Mouse (Mus musculus): Measurements from ENCODE around the gene Anks1.
A peak's percentile ranks its signal among the peaks of the same experiment; 100 is the strongest.

The Anks1 gene

GRCm38 (mm10) chr17:27908888-27909621 is at the start of gene Anks1:
TSS of gene Anks1 (plus strand) at chr17:27909306.
- DNase-seq, result peak; percentile 79 to 88

DNA sequence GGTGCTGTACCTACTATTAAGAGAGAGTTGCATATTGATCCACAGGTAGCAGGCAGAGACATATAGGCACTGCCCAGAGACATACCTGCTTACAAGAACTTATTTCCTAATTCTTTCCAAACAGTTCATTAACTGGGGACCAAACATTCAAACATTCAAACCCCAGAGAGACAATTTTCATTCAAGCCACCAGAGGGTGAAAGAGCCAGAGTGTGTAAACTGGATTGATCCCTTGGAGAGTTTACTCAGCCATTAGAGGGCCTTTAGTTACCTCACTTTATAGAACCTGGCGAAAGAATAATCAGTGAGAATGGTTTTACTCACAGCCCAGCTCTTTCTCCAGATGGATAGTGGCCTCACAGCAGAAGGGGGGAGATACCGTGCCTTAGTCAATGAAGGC is 43.6 kb upstream of the Anks1 start:
- no peak for DNase-seq

- no peak for DNase-seq
These were observed 42.4 kb upstream of the Anks1 start for GRCm38 (mm10) chr17:27866737-27867136.

DNA sequence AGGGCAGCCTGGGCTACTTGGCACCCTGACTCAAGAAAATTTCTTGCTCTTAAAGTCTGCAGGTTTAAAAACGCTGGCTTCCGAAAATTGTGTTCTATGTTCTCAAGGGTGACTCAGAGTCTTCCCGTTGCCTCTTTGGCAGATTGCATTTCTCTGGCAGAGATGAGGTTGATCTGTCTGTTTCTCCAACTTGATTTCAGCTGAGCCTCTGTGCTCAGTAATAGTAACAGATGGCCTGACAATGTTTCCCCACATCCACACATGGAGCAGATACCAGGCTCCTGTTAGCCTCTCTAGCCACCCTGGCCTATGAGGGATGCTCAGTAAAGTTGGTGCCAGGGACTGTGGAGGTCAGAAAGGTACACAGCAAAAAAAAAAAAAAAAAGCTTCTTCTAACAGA is 37.3 kb upstream of the Anks1 start:
- DNase-seq, result no peak

DNA sequence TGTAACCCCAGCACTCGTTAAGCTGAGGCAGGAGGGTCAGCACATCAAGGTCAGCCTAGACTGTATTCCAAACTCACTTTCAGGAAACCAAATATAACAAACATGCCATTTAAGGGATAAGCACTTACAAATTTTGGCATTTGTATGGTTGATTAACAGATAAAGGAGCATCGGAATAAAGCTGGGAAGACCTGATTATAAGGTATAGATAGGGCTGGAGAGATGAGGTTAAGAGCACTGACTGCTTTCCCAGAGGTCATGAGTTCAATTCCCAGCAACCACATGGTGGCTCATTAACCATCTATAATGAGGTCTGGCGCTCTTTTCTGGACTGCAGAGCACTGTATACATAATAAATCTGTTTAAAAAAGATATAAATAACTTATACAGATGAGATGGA is 35.5 kb upstream of the Anks1 start:
- no peak for DNase-seq

DNA sequence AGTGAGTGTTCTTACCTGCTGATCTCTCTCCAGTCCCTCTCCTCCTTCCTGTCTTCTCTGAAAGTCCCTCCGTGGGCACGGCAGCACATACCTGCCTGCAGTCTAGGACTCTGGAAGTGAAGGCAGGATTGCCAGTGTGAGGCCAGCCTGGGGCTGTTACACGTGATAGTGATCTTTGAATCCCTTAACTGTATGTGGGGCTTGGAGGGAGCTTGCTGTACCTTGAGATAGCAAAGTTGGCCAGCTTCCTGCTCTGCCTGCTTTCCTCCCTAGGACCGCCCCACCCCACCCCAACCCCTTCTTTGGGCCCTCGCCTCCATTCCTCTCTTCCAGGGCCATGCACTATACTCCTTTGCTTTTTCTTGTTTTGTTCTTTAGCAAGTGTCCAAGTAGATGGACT is 34.6 kb upstream of the Anks1 start:
- DNase-seq, result no peak

- no peak for DNase-seq
These were observed 27.6 kb upstream of the Anks1 start for GRCm38 (mm10) chr17:27881518-27881917.

DNA sequence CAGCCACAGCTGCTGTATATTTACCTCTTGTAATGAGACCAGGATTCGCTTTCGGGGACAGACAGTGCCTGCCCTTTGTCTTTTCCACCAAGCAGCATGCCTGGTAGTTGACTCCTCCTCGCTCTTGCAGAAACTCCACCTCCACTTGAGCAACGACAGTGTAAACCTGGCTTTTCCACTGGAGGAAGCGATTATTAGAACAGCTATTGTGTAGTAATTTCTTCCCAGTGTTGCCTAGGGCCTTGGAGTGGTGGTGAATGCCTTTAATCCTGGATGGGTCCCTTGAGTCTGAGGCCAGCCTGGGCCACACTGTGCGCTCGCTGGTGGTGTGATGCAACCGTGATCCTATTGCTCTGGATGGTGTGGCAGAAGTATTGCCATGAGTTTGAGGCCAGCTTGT is 26.0 kb upstream of the Anks1 start:
- DNase-seq, result no peak

GRCm38 (mm10) chr17:27883994-27884393 is 25.1 kb upstream of the Anks1 start:
- no peak for DNase-seq

- DNase-seq, result no peak
These were observed 22.5 kb upstream of the Anks1 start for GRCm38 (mm10) chr17:27886499-27887210.

DNA sequence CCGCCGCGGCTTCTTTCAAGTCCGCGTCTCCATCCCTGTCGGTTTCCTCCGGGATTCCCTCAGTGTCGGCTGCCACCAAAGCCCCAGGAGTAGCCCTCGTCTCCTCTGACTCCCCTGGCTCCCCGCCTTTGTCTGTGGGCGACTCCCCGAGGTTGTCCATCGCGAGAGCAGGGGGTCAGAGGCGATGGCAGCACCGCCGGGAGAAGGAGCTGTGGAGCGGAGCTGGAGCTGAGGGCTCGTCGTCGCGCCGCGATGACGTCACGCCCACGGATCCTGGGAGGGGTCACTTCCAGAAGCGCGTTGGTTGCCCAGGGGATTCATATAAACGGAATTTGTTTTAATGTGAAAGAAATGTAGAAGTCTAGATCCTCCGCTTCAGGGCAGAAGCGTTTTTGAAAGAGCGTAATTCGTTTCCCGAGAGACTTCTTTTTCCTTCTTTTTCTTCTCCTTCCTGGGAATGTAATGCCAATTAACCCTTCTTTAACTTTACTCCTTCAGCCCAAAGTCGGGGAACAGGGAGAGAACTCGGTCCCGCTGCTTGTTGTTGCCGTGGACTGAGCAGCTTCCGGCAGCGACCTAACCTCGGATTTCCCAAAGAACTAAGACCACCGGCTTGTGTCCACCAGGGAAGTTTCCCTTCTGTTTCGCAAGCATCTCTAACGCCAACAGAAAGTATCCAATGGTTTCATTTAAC is 1.4 kb upstream of the Anks1 start:
- DNase-seq, result peak; percentile 75 to 86

DNA sequence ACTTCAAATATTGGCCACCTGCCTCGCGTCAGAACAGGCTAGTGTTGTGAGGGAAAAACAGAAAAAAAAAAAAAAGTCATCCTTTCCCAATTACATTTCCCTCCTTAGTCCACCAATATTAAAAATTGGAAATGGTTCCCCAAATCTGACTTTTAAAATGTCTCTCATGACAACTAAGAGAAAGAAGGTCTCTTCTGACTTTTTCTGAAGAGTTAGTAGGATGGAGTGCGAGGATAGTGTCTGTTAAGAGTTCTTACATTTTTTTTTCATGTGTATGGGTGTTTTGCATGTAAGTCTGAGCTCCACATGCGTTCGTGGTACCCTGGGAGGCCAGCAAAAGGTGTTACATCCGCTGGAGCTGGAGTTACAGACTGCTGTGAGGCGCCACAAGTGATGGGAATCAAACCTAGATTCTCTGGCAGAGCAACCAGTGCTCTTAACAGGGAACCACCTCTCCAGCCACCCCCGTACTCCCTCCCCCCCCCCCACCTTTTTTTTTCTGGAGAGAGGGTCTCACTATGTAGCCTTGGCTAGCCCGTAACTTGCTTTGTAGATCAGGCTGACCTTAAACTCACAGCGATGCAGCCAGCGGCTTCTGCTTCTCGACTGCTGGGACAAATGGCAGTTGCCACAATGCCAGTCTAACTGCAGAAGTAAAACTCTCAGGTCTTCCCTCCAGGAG is 759 bp upstream of the Anks1 start:
- DNase-seq, result peak in 1 of 2 experiments; percentile 15

DNA sequence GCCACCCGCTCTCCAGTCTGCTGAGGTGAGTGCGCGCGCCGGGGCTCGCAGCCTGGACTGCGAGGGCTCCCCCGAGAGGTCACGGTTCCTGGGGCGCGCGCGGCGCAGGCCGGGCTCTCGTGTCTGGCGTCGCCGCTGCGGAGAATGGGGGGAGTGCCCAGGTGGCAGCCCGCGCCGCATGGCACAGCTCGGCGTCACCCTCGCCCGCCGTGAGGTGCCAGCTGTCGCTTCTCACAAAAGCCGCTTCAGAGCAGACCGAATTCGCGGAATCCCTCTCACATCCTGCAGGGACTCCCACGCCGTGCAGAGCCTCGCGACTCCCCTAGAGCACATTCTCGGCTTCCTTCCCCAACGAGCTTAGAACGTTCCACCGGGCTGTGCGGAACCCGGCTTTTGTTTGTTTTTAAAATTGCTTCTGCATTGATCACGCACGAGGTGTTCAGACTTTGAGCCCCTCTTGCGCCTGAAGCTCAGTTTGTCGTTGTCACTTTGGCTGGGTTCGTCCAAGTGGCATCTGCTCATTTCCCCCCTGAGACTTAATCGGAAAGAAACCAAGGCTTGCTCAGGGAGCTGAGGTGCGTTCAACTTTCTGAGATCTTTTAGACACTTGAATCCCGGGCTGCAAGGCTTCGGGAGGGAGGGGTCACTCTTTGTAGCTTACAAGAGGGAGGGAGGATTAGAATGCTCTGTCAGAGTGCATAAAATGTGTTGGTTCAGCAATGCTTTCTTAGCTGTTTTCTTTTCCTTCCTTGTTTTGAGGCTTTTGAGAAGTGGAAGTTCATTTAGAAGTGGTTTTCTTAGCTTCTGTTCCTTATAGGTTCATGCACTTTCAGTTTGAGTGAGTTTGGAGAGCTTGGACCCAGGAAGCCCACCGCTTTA is 755 bp downstream of the Anks1 start, which contains the start of gene Taf11:
Gene Taf11 (minus strand): TSS at position 223 of the 879 bp plus-strand sequence.
- no peak for DNase-seq

- DNase-seq, result no peak
These were observed 2.3 kb downstream of the Anks1 start for GRCm38 (mm10) chr17:27911371-27911770.

DNA sequence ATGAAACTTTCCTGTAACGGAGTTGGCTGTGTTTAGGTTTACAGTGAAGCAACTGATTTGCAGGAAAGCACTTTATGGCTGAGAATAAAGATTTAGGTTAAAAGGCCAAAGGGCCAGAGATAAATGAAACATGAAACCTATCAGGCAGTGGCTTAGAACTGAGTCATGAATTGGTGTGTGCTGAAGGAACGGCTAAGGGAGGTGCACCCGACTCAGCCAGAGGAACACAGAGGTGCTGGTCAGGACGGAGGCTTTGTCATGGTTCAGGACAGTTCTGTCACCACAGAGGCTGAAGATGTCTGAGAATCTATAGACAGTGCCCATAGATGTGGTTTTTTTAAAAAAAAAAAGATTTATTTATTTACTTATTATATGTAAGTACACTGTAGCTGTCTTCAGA is 5.6 kb downstream of the Anks1 start:
- no peak for DNase-seq

GRCm38 (mm10) chr17:27916366-27916765 is 7.3 kb downstream of the Anks1 start:
- no peak for DNase-seq

DNA sequence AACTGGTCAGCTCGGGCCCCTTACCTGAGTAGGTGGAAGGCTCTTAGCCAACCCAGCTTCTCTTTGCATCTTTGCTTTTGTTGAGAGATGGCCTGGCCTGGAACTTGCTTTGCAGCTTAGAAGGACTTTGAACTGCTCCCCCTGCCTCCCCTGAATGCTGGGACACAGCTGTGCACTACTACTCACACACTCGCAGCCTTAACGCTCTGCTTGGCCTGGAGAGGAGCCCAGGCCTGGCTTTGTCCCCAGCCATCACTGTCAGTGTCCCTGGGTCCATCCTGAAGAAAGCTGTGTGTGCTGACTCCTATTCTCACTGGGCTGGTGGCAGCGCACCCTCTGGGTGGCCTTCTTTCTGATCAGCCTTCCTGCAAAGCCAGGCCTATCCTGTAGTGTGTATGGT is 11.6 kb downstream of the Anks1 start:
- no peak for DNase-seq

- no peak for DNase-seq
These were observed 13.1 kb downstream of the Anks1 start for GRCm38 (mm10) chr17:27922174-27922712.

DNA sequence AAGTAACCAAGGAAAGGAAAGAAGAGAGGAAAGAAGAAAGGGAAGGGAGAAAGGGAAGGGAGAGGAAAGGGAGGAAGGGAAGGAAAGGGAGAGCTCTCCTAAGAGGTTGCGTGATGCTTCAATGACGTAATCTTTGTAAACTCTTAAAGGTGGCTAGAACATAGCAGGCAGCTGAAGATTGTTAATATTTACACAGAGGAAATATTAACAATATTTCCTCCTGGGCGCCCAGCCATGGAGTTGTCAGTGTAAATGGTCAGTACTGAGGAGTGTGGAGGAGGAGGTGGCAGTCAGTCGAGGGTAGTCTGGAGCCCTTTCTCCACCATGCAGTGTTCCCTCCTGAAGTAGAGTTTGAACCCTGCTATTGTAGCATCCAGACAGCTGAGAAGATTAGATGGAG is 15.9 kb downstream of the Anks1 start:
- DNase-seq, result no peak

DNA sequence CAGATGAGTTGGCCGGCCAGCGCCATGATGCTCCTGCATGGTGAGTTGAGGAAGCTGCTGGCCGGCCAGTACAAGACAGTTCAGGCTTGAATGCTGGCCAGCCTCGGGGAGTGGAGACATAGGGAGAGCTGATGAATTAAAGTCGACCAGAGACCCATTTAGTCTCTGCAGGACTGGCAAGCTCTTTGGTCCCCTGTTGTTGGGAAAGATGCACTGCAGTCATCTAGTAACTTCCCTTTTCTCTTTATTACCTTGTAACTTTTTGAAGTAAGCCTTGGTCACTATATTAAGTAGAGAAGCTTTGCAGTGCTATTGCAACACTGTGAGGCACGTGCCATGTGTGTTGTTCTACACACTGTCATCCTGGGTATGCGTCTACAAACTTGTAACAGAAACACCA is 16.4 kb downstream of the Anks1 start:
- DNase-seq, result no peak

DNA sequence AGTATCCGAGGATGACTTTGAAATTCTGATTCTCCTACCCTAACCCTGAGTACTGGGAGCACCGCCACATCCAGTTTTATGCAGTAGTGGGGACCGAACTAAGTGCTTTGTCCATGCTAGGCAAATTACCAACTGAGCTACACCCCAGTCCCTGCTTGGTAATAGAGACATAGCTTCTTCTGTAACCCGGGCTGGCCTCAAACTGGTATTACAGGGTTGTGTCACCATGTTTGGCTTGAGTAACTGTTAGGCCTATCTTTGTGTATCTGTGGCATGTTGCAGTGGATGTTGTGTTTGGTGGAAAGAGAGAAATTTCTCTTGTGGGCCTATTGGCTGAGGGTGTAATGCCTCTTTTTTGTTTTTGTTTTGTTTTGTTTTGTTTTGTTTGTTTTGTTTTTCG is 21.2 kb downstream of the Anks1 start:
- no peak for DNase-seq

DNA sequence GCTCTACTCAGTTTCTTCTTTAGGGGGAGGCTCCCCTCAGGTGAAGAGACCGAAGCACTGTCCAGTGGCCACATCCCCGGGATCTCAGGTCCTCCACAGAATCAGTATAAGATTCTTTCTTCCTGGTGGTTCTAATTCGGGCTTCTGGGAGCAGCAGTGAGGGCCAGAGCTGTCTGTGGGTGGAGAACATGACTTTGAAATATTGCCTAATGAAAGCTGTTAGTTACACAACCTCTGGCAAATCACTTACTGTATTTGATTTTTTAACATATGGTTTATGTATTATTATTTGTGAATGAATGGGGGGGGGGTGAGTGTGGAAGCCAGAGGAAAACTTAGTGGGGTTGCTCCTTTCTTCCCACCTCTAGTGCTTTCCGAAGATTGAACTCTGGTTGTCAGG is 22.7 kb downstream of the Anks1 start:
- no peak for DNase-seq

All from spleen, adult 18-20 months (tissue).